ENCODE assay signal across 32 mouse cellular contexts in the genomic region with DNA sequence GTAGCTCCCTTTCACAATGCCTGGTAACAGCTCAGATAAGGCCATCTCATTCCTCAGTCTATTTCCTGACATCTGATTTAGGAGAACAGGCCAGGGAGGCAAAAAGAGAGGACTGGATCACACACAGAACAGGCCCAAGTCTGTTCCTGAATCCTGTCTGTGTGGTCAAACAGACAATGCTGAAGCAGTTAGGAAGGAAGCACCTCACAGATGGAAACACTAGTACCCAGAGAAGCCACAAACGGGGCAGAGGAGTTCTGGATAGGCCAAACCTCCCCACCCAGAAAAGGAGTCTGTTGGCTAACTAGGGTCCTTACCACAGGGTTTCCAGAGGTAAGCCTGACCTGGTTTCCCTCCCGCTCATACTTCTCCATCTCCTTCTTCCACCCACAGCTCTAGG. TPM values are rescaled to one million over a fixed set of nuclear protein-coding genes. Genes with fewer than 3 reads are reported as not detected.
DNase-seq lines count a peak whose midpoint lies in the region; ATAC-seq and TF ChIP-seq lines count a peak whose summit lies in the region.
"Had no signal": no experiment of that assay in that cellular context is flagged by ENCODE, and none has a peak within 500 bp of the region (broad histone marks: within the 10 kb centered on the region; RNA-seq: fewer than 3 reads in every experiment).

No protein-coding gene starts in this region.

- H3K4me1 ChIP-seq in heart, embryonic 12.5 days (replicated peaks): peaks cover 49% of the 10 kb centered on the region
- peaks cover 14% of the 10 kb centered on the region for H3K4me1 ChIP-seq in limb, embryonic 11.5 days (ENCODE audit: control insufficient read depth, insufficient read depth, low read length)
- H3K4me1 ChIP-seq in limb, embryonic 10.5 days: peaks cover 25% of the 10 kb centered on the region
- H3K4me1 ChIP-seq in E14TG2a.4 (replicated peaks; ENCODE audit: low read depth, low read length): peaks cover 88% of the 10 kb centered on the region

- H3K27ac ChIP-seq in heart, embryonic 12.5 days (ENCODE audit: poor library complexity, severe bottlenecking): peak overlapping the region; percentile 32; the same call in 1 of the 2 replicates
- no peak overlapping the region for H3K27ac ChIP-seq in limb, embryonic 11.5 days (replicated peaks; ENCODE audit: low read depth, low read length)
- no peak overlapping the region for H3K27ac ChIP-seq in limb, embryonic 10.5 days
- H3K27ac ChIP-seq: forebrain, embryonic 13.5 days; hindbrain, embryonic 15.5 days; liver, embryonic 14.5 days; macrophage; neural tube, embryonic 13.5 days had no signal

- no peak for ATAC-seq in heart, embryonic 12.5 days (ENCODE audit: insufficient number of reproducible peaks, low FRiP score)
- ATAC-seq in limb, embryonic 11.5 days (ENCODE audit: insufficient number of reproducible peaks, low FRiP score, low TSS enrichment, low read depth): no peak
- ATAC-seq in megakaryocyte progenitor cell, adult 5-6 weeks (replicated peaks; ENCODE audit: poor library complexity): peak; percentile 47
- ATAC-seq: activated CD4-positive, CD25-positive, alpha-beta regulatory T cell, adult 4 months; forebrain, embryonic 13.5 days; inflammation-experienced regulatory T-cells, adult 6 months; midbrain, embryonic 16.5 days had no signal

- peak overlapping the region; percentile 24; the same call in 1 of the 2 replicates for H3K9ac ChIP-seq in heart, embryonic 12.5 days
- peak overlapping the region; percentile 14; the same call in 1 of the 2 replicates for H3K9ac ChIP-seq in limb, embryonic 11.5 days (ENCODE audit: low read length)
- H3K9ac ChIP-seq: forebrain, embryonic 13.5 days; hindbrain, embryonic 15.5 days; liver, embryonic 14.5 days; neural tube, embryonic 13.5 days had no signal

- H3K27me3 ChIP-seq in heart, embryonic 12.5 days (replicated peaks): no peaks in the 10 kb centered on the region
- H3K27me3 ChIP-seq in limb, embryonic 11.5 days (ENCODE audit: control insufficient read depth, insufficient read depth, low read length): no peaks in the 10 kb centered on the region
- H3K27me3 ChIP-seq in limb, embryonic 10.5 days (ENCODE audit: low read depth, poor library complexity, severe bottlenecking): no peaks in the 10 kb centered on the region
- no peaks in the 10 kb centered on the region for H3K27me3 ChIP-seq in E14TG2a.4 (ENCODE audit: insufficient read depth, low read length)
- H3K27me3 ChIP-seq: forebrain, embryonic 13.5 days; hindbrain, embryonic 15.5 days; neural tube, embryonic 13.5 days had no signal

- H3K4me3 ChIP-seq in heart, embryonic 12.5 days: no peak overlapping the region
- H3K4me3 ChIP-seq in limb, embryonic 11.5 days (ENCODE audit: low read depth, low read length): no peak overlapping the region
- H3K4me3 ChIP-seq in limb, embryonic 10.5 days: no peak overlapping the region
- peak overlapping the region; percentile 50 for H3K4me3 ChIP-seq in E14TG2a.4 (replicated peaks; ENCODE audit: low read length)
- H3K4me3 ChIP-seq: erythroblast, embryonic 14.5 days; forebrain, embryonic 13.5 days; hindbrain, embryonic 15.5 days; left cerebral cortex, adult 2 months; neural tube, embryonic 13.5 days had no signal

- H3K36me3 ChIP-seq in heart, embryonic 12.5 days: peaks cover 17% of the 10 kb centered on the region
- peaks cover 13% of the 10 kb centered on the region; the same call in 1 of the 2 replicates for H3K36me3 ChIP-seq in limb, embryonic 11.5 days (ENCODE audit: control insufficient read depth, insufficient read depth, low read length)
- H3K36me3 ChIP-seq in limb, embryonic 10.5 days: peaks cover 85% of the 10 kb centered on the region
- peaks cover 86% of the 10 kb centered on the region for H3K36me3 ChIP-seq in E14TG2a.4 (ENCODE audit: insufficient read depth, low read length)
- H3K36me3 ChIP-seq: hindbrain, embryonic 15.5 days had no signal

- WGBS in heart, embryonic 12.5 days: 71% methylated on average over 2 of the region's 2 CpGs
- 89% methylated on average over 2 of the region's 2 CpGs for WGBS in limb, embryonic 11.5 days
- WGBS in limb, embryonic 10.5 days: 88% methylated on average over 2 of the region's 2 CpGs

- no peak overlapping the region for H3K4me2 ChIP-seq in heart, embryonic 12.5 days
- no peak overlapping the region for H3K4me2 ChIP-seq in limb, embryonic 11.5 days (ENCODE audit: low read depth, severe bottlenecking)
- H3K4me2 ChIP-seq: forebrain, embryonic 13.5 days; hindbrain, embryonic 15.5 days; midbrain, embryonic 11.5 days; neural tube, embryonic 13.5 days had no signal

- TF ChIP-seq CTCF in E14TG2a.4 (conservative IDR thresholded peaks at IDR 0.05; ENCODE audit: low read length): no peak

- no peaks in the 10 kb centered on the region for H3K9me3 ChIP-seq in heart, embryonic 12.5 days (replicated peaks)
- H3K9me3 ChIP-seq in limb, embryonic 11.5 days (ENCODE audit: control insufficient read depth, low read length): no peaks in the 10 kb centered on the region
- H3K9me3 ChIP-seq in limb, embryonic 10.5 days (replicated peaks): no peaks in the 10 kb centered on the region
- H3K9me3 ChIP-seq in E14TG2a.4 (ENCODE audit: low read length): no peaks in the 10 kb centered on the region
- H3K9me3 ChIP-seq: forebrain, embryonic 13.5 days; hindbrain, embryonic 15.5 days; neural tube, embryonic 13.5 days had no signal

- no peak for DNase-seq in heart, adult 18-20 months
- DNase-seq in limb, embryonic 11.5 days (ENCODE audit: low spot score): no peak
- DNase-seq in limb, embryonic 10.5 days (ENCODE audit: low spot score): no peak
- no peak for DNase-seq in thymus, postnatal 4 days
- DNase-seq: adrenal gland, adult 2 months; adrenal gland, postnatal 36 days; B cell, adult 2 months; cerebellum, adult 18-20 months; cerebellum, postnatal 10 days; gastrocnemius, postnatal 25 days; kidney, adult 11 months; kidney, postnatal 14 days; lung, adult 2 months; lung, postnatal 10 days; right cerebral cortex, postnatal 4 days; thymus, adult 2 months; thymus, postnatal 36 days had no signal

RNA-seq across cellular contexts. Expression of a gene that starts 3.9 kb away (rescaled TPM):
- 46.2 and 49.5 TPM in 2 replicates for polyA plus RNA-seq in heart, embryonic 12.5 days (2016; fragmentation: Nextera tagmentation; extraction: Ambion mirVana)
- total RNA-seq in heart, adult 18-20 months (2021): 10 to 100 TPM; 34.2 to 45.1 TPM
- polyA plus RNA-seq in limb, embryonic 11.5 days (2014; fragmentation: Nextera tagmentation; extraction: Ambion mirVana): 65.7 and 65.9 TPM in 2 replicates
- 71.7 and 79.3 TPM in 2 replicates for polyA plus RNA-seq in limb, embryonic 10.5 days (2016; fragmentation: Nextera tagmentation; extraction: Ambion mirVana)
- 56.0 and 64.4 TPM in 2 replicates for total RNA-seq in megakaryocyte progenitor cell, adult 5-6 weeks (2015)
- 82.2 and 84.4 TPM in 2 replicates for total RNA-seq in megakaryocyte progenitor cell, adult 5-6 weeks (2017)

RNA-seq across cellular contexts. Expression of a gene that starts 5.4 kb away (rescaled TPM):
- polyA plus RNA-seq in heart, embryonic 12.5 days (2016; fragmentation: Nextera tagmentation; extraction: Ambion mirVana): 20.9 and 21.3 TPM in 2 replicates
- 10 to 100 TPM; 31.4 to 32.7 TPM for total RNA-seq in heart, adult 18-20 months (2021)
- polyA plus RNA-seq in limb, embryonic 11.5 days (2014; fragmentation: Nextera tagmentation; extraction: Ambion mirVana): 26.4 and 26.7 TPM in 2 replicates
- polyA plus RNA-seq in limb, embryonic 10.5 days (2016; fragmentation: Nextera tagmentation; extraction: Ambion mirVana): 31.7 and 32.0 TPM in 2 replicates
- 71.6 and 77.1 TPM in 2 replicates for total RNA-seq in megakaryocyte progenitor cell, adult 5-6 weeks (2015)
- 50.9 and 53.5 TPM in 2 replicates for total RNA-seq in megakaryocyte progenitor cell, adult 5-6 weeks (2017)

RNA-seq across cellular contexts. Expression of a gene that starts 19.0 kb away (rescaled TPM):
- polyA plus RNA-seq in heart, embryonic 12.5 days (2016; fragmentation: Nextera tagmentation; extraction: Ambion mirVana): 18.1 and 19.7 TPM in 2 replicates
- 1 to 10 TPM; 3.1 to 4.4 TPM for total RNA-seq in heart, adult 18-20 months (2021)
- 3.9 and 4.8 TPM in 2 replicates for polyA plus RNA-seq in limb, embryonic 11.5 days (2014; fragmentation: Nextera tagmentation; extraction: Ambion mirVana)
- polyA plus RNA-seq in limb, embryonic 10.5 days (2016; fragmentation: Nextera tagmentation; extraction: Ambion mirVana): 4.6 and 4.7 TPM in 2 replicates
- 56.3 and 72.0 TPM in 2 replicates for total RNA-seq in megakaryocyte progenitor cell, adult 5-6 weeks (2015)
- 58.0 and 65.6 TPM in 2 replicates for total RNA-seq in megakaryocyte progenitor cell, adult 5-6 weeks (2017)

RNA-seq across cellular contexts. Expression of a gene that starts 19.6 kb away (rescaled TPM):
- 63.4 and 68.1 TPM in 2 replicates for polyA plus RNA-seq in heart, embryonic 12.5 days (2016; fragmentation: Nextera tagmentation; extraction: Ambion mirVana)
- total RNA-seq in heart, adult 18-20 months (2021): 10 to 100 TPM; 11.2 to 13.4 TPM
- 149 and 156 TPM in 2 replicates for polyA plus RNA-seq in limb, embryonic 11.5 days (2014; fragmentation: Nextera tagmentation; extraction: Ambion mirVana)
- polyA plus RNA-seq in limb, embryonic 10.5 days (2016; fragmentation: Nextera tagmentation; extraction: Ambion mirVana): 199 and 229 TPM in 2 replicates
- 43.5 and 61.9 TPM in 2 replicates for total RNA-seq in megakaryocyte progenitor cell, adult 5-6 weeks (2015)
- total RNA-seq in megakaryocyte progenitor cell, adult 5-6 weeks (2017): 34.4 and 49.8 TPM in 2 replicates

RNA-seq across cellular contexts. Expression of a gene that starts 40.5 kb away (rescaled TPM):
- polyA plus RNA-seq in heart, embryonic 12.5 days (2016; fragmentation: Nextera tagmentation; extraction: Ambion mirVana): 5.4 and 6.9 TPM in 2 replicates
- under 1 TPM; 0.40 to 0.69 TPM for total RNA-seq in heart, adult 18-20 months (2021)
- polyA plus RNA-seq in limb, embryonic 11.5 days (2014; fragmentation: Nextera tagmentation; extraction: Ambion mirVana): 7.7 and 8.6 TPM in 2 replicates
- polyA plus RNA-seq in limb, embryonic 10.5 days (2016; fragmentation: Nextera tagmentation; extraction: Ambion mirVana): 3.7 and 8.1 TPM in 2 replicates
- 12.2 and 15.2 TPM in 2 replicates for total RNA-seq in megakaryocyte progenitor cell, adult 5-6 weeks (2015)
- 3.7 and 8.5 TPM in 2 replicates for total RNA-seq in megakaryocyte progenitor cell, adult 5-6 weeks (2017)
- total RNA-seq: layer of hippocampus, postnatal 10 days; left cerebral cortex, adult 2 months had no signal
- polyA plus RNA-seq: macrophage had no signal
